Mouse (Mus musculus) c-Kit-positive CD71-negative TER-119-negative erythroid progenitor cells, embryonic 14.5 days (primary cell): Measurements from ENCODE around the gene Cyth1.

Source experiments
- DNase-seq: peaks from one replicate; pipeline ENCODE4 v3.0.0-alpha.2; 2013; ENCODE audit warnings: low read depth

The Cyth1 gene

DNA sequence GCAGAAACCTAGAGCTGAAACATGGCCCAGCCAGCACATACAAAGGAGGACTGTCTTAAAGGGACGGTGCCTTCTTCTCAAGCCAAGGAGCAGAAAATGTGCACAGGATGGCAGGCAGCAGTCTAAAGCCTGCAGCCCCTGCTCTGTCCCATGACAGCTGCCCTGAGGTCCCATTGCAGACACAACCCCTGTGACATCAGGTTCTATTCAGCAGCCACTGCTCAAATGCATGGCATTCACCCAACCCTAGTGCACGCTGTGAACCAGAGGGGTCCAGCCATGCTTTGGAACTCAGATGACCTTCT, 50.1 kb downstream of the Cyth1 start:
- DNase-seq: no peak

DNA sequence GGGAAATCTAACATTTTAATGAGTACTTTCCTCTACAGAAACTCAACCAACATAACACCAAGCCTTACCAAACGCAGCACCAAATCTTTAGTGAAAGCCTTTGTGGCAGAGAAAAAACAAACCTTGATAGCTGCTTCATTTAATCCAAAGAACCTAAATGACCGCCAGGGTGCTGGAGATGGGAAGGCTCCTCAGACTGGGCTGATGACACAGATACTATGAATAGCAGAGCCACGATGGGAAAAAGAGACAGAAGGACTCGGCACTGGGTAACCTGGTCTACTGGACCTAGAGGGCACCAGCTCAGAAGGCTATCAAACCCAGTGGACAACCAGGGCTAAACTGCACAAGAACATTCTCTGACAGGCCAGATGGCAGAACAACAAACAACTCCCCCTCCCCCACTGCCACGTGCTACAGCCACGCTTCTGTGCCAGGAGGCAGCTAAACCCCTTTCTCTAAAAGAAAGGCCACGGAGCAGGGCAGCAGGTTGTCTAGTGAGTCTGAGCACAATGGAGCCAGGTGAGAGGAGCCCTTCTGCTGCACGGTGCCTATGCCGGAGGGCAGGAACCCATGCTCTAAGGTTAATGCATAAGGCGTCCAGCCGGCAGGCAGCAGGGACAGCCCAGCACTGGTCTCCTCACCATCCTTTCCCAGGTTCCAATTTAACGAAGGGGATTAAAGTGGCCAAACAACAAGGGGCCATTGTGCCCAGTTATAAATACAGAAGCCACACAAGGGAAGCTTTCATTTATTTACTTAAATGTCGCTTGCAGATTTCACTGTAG, 50.7 kb downstream of the Cyth1 start:
- DNase-seq: no peak

DNA sequence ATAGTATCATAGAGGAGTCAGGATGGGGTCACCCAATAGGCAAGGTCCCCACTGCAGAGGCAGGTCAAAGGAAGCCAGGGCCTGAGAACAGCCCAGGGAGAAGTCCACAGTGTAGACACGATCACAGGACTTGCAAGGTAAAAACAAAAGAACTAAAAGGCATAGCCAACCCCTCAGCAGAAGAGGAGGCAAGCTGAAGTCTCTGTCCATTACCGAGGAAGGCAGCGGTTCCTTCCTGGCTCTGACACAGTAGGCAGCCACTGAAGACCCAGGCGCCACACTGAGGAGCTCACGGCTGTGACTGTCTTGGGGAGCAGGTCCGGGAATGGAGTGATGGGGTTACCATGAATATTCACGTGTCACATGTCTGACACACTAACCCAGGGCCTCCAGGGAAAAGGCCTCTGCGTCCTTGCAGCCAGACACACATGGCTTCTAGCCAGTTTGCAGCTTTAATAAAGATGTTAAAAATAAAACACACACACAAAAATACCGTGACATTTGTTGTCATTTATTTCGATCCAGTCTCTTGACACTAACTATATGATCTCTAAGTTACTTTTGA, 51.5 kb downstream of the Cyth1 start:
- no peak for DNase-seq

DNA sequence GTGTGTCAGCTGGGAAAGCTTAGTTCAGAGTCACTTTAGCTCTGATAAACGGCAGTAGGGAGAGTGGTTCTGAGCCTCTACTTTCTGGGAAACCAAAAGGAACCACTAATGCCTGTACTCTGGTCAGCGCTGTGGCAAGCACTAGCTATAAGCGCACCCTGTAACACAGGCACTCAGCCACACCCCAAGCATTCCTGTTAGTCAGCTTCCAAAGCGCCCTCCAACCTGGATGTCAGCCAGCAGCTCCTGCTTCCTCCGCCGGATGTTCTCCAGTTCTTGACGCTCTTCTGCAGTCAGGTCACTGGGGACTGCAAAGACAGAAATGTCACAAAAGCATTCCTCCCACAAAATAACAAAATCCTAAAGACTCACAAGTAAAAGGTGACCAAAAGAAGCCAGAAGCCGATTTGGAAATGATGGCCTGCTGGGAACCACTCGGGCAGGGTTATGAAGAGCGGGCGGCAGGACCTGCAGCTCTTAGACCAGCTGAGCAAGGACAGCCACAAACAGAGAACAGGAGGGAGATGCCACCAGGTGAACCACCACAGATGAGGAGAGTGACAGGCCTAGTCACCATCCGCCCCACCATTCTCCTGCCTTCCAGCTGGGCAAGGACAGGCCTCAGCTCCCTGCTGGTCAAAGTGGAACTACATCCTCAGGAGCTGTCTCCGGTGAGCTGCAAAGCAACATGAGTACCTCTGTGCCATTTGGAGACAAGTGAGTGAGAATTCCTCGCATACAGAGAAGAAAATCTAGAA, 54.8 kb downstream of the Cyth1 start:
- no peak for DNase-seq

DNA sequence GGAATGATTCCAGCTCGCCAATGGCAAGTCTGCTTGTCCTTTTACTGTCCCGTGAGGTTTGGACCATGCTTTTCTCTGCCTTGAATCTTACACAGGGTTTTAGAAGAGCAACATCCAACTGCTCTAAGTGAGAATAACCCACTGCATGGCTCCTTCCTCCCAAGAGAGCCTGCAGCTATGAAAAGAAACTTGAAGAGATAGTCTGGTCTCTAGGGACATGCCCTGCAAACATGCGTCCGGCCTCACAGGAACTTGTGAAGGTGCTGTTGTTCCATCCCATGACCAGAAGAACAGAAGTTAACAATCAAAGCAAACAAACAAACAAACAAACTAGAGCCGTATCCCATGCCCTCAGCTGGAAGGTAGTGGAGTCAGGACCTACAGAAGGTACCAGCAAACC, 55.4 kb downstream of the Cyth1 start:
- DNase-seq: no peak

DNA sequence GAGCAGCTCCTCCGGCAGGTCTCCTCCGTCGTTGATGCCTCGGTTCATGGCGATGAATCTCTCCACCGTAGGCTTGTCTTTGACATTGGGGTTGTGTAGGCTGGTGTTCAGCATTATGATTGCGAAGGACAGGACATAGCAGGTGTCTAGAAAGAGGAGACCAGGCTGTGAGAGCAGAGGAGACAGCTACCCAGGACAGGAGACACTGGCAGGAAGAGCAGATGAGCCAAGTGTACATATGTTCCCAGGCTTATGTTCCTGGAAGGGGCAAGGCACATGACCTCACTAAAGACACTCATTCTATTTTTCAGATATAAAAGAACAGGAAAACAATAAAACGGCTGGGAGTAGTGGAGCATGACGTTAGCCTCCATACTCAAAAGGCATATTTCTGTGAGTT, 65.6 kb downstream of the Cyth1 start:
- DNase-seq: no peak

DNA sequence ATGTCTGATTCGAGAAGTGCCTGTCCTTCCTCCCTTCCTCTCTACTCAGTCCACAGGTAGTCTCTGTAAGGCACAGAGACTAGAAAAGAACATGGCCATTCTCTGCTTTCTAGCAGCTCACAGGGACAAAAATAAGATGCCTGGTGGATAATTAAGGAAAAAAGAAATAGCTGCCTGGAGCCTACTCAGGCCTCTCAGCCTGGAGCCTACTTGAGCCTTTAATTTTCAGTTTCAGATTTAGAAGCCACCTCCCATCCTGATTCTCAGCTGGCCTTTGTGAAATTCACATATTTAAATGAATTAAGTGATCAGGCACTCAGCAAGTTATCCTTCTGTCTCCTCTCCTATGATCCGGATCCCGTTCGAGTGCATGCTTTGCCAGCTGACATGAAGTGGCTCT, 66.0 kb downstream of the Cyth1 start:
- no peak for DNase-seq

DNA sequence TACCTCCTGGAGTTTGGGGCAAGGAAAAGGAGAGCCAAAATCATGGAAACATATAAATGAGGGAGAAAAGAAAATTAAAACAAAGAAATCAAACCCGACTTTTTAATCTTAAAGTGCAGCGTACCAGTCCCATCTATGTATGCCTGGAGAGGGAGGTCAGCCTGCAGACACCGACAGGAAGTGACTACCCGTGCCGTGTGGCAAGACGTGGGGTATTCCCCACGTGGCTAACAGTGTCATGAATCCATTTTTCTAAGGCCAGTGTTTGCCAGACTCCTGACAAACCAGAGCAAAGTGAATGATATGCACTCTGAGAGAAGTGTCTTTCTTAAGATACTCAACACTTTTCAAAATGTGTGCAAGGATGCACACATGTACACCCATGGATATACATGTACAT, 68.2 kb downstream of the Cyth1 start:
- DNase-seq: no peak

DNA sequence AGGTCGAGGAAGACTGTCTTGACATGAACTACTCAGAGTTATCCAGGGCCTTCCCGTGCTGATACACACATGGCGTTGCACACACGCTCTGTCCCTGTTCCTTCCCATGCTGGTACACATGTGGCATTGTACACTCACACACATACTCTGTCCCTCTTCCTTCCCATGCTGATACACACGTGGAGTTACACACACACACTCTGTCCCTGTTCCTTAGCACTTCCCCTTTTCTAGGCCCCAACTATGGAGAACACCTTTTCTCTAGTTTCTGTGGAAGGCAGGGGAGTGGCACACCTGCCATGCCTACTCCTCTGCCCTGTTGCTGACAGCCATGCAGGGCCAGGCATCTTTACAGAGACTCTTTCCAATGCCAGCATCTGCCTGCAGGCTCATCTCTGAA, 70.2 kb downstream of the Cyth1 start:
- DNase-seq: no peak

DNA sequence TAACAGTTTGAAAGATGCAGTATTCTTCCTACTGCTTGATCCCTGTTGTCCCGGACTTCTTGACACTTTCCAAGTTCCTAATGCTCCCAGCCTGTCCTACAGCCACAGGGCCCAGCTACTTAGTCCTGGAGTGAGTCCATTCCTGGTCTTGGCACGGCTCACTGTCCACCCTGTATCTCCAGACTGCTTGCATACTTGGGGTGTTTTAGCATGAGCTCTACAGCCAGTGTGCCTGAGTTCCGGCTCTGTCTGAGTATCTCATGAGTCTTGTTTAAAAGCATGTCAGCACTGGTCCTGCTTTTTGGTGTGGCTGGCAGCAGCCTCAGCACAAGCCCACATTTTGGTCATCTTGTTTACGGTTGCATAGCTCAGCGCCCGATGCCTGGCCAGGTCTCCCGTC, 73.6 kb downstream of the Cyth1 start:
- DNase-seq: no peak

DNA sequence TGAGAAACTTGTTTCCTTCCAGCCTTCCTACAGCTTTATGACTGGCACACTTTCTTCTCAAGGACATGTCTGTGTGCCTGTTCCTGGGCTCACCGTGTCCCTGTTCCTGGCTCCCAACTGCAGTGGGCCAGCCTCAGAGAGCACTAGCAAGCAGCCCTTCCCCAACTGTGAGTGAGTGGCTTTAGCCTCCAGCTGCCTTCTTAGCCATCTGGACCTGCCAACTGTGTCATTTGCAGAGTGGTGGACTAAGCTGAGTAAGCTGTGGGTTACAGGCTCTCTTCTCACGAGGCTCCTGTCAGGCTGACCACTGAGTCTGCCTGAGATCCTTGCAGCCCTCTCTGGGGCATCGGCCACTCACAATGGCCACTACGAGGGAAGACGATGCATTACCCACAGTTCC, 75.6 kb downstream of the Cyth1 start:
- no peak for DNase-seq

DNA sequence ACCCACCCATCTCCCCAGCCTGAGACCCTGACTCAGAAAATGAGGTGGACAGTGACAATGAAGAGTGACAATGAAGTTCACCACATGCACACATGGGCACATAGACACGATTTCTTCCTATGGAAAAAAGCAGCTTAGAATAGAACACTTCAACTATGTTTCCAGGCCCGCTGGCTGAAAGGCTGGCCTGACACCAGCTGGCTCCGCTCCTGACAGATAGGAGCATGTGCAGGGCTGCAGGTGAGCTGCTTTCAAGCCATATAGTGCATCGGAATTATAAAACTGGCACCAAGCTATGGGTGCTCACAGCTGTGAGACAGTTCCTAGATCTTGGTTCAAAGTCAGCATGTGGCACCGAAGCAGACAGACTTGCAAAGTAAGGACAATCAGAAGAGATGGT, 78.1 kb downstream of the Cyth1 start:
- DNase-seq: no peak

DNA sequence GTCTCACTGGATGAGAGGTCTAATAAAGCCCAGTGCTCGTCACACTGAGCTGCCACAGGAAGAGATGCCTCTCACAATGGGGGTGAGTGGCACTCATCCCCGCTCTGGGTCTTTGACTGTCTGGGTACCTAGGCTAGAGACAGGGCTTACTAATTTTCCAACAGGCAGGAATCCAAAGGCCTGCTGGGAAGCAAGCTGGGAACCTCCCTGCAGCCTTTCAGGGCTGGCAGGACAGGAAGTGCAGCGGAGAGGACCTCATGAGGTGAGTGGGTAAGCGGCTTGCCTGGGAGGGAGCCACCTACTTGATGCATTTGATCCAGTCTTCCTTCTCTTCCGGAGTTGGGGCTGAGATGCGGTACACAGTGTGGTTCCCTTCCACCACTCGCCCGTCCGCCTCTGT, 79.7 kb downstream of the Cyth1 start:
- DNase-seq: no peak

DNA sequence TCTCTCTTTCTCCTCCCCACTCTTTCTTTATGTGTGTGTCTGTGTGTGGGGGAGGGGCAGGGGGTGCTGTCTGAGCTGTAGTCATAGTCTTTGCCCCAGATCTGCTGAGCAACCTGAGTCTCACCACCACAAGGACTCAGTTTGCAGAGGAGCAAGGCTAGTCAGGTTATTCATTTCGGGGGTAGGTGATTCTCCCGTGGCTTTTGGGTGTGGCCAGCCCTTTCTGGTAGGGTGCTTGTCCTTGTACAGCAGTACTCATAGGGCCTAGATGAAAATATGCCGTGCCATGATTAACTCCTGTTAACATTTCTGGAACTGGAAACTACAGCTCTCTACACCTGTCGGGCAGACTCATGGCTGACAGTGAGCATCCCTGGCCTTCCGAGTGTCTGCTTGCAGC, 81.8 kb downstream of the Cyth1 start:
- DNase-seq: no peak

DNA sequence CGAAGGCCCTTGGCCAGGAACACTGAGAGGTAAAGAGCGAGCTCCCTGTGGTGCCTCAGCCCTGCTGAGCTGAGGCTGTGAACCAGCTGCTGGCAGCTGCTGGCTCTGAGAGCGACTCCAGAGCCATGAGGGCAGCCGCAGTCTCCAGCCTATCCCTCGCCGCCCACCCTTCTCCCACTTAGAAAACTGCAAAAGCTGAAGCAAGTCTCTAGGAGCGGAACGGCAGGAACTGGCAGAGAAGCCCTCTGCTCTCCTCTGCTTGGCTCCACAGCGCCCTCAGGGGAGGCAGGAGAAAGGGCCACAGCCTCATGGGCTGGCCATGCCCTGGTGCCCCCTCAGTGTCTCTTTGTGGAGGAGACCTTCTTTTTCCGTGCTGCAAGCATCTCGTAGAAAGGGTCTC, 82.7 kb downstream of the Cyth1 start:
- DNase-seq: no peak

DNA sequence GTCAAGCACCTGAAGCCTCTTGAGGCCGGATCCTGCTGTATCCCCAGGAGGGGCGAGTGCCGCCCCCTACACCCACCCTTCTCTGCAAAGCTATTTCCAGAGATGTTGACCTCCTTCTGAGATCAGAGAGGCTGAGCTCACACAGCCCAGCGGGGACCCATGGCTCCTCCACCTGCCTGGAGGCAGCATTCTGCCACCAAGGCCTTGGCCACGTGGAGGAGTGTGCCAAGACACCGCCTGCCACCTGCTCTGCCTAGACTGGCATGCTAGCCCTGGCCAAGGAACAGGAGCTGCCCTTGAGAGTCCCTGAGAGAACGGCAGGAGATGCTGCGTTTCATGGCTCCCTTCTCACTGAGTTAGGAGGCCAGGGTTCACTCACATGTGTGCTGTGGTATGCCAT, 83.8 kb downstream of the Cyth1 start:
- DNase-seq: no peak

DNA sequence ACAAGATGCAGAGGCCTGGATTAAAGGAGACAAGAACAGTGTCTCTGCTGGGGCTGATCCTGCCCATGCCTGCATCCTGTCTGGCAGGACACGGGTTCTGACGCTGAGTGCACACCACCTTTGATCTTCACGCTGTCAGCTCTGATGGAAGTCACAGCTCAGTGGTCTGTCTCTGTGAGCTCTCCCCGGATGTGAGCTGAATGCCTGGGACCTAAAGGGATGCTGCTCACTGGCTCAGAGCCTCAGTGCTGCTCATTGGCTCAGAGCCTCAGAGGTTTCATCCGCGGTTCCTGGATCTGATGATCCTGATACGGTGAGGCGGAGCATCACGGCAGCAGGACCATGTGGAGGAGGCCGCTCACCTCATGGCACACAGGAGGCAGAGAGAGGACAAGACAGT, 86.1 kb downstream of the Cyth1 start:
- no peak for DNase-seq

DNA sequence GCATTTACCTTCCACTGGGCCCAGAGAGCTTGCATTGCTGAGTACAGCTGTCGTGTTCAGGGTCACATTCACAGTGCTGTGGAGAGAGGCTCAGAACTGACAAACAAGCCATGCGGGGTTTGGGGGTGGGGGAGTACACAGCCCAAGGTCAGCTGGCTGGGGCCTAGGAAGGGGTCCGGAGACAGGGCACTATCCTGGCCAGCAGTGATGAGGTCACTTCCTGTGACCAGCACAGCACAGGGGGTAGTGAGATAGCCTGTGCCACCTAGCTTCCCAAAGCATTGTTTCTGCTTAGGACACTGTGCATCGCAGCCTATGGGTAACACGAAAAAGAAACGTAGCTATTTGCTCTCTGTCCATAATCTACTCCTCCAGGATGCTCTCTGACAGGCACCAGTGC, 87.2 kb downstream of the Cyth1 start:
- no peak for DNase-seq

DNA sequence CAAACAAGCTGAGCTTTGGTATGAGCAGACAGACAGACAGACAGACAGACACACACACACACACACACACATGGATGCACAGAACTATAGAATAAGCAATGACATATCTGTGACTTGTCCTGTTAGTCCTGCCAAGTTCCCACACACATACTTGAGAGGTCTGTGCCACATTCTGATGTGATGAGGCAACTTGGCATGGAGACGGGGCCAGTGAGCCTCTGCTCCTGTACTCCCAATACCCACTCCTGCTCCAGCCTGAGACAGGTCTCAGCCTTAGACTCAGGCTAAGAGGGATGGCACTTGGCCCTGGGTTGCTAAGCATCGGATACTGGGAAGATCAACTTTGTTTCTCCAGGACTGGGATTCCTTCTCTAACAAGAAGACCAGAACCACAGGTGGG, 87.6 kb downstream of the Cyth1 start:
- DNase-seq: no peak

DNA sequence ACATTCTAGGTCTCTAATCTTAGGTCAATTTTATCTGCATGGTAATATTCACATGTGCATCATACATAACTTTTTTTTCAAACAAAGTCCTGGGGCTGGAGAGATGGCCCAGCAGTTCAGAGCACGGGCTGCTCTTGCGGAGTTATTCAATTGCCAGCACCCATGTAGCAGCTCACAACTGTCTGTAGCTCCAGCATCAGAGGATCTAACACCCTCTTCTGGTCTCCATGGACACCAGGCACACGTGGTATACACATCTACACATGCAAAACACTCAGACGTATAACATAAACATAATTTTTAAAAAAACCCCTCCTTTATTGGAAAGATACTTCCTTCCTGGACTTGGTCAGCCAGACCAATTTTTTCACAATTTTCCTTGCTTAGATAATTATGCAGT, 89.6 kb downstream of the Cyth1 start:
- no peak for DNase-seq

DNA sequence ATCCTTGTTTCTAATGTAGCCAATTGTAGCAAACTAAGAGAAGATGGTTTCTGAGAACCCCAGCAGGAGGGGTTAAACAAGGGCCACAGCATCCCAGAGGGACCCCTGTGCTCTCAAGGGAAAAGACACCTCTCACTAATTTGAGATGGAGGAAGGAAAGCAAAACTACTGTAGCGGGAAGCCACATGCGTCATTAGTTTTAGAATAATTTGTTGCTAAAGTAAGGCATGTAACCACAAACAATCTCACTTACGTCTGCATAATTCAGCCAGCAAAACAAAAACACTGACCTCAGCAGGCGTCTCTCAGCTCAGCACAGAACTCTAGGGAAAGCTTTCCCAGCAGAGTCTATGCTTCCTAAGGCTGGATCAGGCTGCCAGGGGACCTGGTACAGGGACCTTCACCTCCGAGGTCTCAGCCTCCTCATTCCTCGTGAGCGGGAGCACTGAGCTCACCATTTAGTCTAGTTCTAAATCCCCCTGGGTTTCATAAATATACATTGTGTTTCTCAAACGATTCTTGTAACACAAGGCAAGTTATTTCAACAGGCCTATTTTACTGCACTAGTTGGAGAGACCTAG, 91.8 kb downstream of the Cyth1 start:
- DNase-seq: no peak

DNA sequence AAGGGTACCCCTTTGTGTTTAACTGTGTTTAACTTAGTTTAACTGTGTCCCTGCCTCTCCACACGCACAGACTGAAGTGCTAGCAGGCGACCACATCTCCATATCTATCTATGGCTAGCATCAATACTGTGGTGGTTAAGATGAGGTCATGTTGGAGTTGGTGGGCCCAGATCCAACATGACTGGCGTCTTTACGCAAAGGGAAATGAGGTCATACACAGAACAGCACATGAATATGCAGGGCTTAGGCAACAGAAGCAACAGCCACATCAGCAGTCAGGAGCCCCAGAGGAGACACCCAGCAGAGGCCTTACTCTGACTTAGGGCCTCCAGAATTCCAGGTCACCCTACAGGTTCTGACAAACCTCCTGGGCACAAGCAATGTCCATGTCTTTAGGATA, 95.4 kb downstream of the Cyth1 start:
- no peak for DNase-seq

DNA sequence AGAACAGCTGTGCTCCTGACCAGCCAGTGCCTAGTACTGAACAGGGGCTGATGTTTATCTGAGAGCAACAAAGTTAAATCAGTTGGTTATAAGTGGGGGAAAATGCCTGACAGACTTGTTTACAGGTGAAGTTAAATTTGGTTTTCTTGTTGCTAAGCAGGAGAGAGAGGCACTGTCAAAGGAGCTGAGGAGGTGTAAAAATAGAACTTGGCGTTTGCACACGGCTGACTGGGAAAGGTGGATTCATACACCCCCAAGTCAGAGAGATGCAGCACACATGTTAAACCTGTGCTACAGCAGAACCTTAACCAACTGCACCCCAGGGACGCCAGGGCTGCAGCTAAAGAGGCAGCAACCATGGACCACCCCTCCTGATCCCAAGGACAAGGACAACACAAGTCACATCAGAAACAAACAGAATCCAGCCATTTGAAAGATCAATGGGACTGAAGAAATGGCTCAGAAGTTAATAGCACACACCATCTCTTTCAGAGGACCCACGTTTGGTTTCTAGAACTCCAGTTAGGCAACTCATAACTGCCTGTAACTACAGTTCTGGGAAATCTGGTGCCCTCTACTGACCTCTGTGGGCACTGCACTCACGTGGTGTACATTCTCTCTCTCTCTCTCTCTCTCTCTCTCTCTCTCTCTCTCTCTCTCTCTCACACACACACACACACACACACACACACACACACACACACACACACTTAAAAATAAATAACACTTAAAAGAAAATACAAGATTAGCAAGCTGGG, 96.8 kb downstream of the Cyth1 start:
- no peak for DNase-seq
